Mouse (Mus musculus) cerebral cortex, adult 2 months (tissue): ENCODE data around the gene Rnd1.

Experiments
- WGBS: fragments of 180-500 bp; shearing (Covaris S2); methylation state at CpG from one replicate; pipeline ENCODE4 v1.1.7; 2018; 5-methylcytosine and 5-hydroxymethylcytosine counted together

The Rnd1 gene

DNA sequence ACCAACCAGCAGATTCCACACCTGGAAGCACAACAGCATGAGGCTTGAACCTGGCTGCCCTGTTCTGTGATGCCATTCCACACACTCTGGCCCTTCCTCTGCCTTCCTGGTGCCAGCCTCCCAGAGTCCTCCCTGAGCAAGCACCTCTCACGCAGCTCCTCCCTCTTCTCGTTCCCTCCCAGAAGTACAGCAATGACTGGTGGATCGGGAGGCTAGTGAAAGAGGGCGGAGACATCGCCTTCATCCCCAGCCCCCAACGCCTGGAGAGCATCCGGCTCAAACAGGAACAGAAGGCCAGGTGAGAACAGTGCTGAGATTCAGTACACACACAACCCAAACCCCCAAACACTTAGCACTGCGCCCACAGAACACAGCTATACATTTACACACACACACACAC lies 37.1 kb downstream of the Rnd1 start:
- WGBS: 45% methylated on average over 8 of the region's 8 CpGs

DNA sequence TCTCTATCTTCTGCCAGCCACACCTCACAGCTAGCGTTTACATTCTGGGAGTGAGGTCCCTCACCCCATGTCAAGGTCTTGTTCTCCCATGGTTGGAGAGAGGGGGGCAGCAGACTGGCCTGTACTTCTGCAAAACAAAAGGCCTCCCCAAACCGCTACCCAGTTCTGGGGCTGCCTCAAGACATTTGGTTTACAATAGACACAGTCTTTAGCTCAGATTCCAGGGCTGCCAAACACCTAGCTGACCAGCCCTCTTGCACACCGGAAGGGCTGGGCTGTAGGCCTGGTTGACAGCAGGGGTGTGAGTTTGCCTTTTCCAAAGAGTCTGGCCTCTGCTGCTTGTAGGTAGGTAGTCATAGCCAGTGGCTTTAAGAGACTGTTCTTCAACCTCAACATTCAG lies 40.1 kb downstream of the Rnd1 start:
- WGBS: 58% methylated on average over 3 of the region's 3 CpGs

- 34% methylated on average over 5 of the region's 5 CpGs for WGBS
Measured at GRCm38 (mm10) chr15:98636517-98636916, 40.7 kb downstream of the Rnd1 start.

DNA sequence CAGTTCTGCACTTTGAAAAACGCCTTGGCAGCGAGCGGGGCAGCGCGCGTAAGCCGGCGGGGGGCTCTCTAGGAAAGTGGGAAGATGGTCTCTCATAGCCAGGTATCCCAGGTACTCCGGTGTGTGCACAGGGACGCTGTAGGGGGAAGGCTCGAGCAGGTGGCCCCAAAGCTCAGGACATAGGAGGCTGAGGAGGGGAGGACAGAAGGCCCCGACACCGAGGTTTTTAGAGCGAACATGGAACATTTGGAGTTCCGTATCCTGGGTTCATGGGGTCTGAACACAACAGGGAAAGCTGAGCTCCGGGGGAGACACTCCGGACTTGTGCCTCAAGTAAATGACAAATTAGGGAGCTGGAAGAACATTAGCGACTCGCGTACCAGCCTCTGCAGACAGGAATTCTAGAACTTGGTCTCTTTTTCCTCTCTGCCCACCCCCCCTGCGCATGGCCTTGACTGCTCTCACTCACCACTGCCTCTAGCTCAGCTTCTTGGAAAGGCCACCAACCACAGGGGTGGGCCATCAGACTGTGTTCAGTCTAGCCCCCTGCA lies 41.9 kb downstream of the Rnd1 start:
- 5% methylated on average over 21 of the region's 21 CpGs for WGBS

GRCm38 (mm10) chr15:98634541-98635081 lies 42.6 kb downstream of the Rnd1 start:
- 2% methylated on average over 61 of the region's 65 CpGs for WGBS

DNA sequence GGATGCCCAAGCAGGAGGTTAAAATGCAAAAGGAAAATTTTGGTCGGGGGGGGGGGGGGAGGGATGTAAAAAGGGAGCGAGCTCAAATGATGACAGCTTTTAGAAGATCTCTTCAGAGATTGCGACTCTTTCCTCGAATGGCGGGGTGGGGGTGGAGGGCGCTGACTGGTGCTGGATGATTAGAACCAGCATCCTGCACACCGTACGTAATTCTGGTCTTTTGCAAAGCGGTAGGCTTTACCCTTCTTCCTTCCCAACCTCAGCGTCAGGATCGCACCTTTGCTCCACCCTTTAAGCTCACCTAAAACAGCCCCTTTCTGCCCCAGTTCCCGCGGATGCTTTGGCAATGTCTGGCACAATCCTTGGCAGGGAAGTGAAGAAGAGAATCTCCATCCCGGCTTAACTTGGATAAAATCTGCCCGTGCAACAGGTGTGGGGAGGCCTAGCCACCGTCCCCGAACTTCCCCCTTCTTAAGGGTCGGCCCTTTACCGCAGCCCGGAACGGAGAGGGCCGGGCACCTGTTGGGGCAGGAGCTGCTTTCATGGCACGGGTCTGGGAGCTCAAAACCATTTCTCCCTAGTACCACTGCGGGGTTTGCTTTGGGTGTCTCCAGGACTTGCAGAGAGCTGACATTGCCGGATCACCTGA lies 43.3 kb downstream of the Rnd1 start:
- 3% methylated on average over 25 of the region's 25 CpGs for WGBS

- WGBS: 4% methylated on average over 4 of the region's 4 CpGs
Measured at GRCm38 (mm10) chr15:98632921-98633320, 44.3 kb downstream of the Rnd1 start.

- WGBS: under 1% methylated on average over 25 of the region's 25 CpGs
Measured at GRCm38 (mm10) chr15:98632107-98632744, 45.0 kb downstream of the Rnd1 start.

DNA sequence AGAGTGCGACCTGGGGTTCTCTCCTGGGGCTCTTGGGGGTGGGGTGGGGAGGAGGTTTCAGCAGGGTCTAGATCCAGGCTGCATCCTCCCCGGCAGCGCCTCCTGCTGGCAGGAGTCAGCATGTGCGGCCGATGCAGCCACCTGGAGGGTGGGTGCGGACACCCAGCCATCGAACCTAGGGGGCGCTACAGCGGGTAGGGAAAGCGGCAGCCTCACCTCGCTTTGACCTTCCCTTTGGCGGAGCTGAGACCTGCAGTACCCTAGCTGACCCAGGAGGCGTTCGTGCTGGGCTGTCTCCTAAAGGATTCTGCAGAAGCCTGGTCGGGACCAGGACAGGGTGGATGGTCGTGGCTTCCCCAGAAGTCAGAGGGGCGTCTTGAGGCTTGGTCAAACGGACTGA lies 45.8 kb downstream of the Rnd1 start:
- WGBS: 1% methylated on average over 18 of the region's 18 CpGs

DNA sequence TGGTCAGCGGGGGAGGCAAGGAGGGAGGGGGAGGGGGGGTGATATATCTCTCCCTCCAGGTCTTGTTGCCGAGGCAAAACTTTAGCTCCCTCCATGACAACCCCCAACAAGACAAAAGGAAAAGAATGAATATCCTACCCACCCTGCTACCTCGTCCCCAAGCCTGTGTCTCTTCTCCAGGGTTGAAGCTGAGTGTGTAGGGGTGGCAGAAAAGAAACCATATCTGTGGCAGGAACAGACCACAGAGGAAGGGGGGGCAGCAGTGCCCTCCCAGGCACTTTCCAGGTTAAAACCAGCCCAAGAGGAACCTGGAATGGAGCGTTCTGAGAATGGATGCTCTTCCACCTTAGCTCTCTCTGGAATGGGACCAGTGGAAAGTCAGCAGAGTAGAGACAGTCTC lies 46.7 kb downstream of the Rnd1 start, which contains the start of gene Cacnb3:
Cacnb3 (plus strand) TSS at position 301 of the 400 bp plus-strand sequence.
- 62% methylated on average over 4 of the region's 4 CpGs for WGBS

DNA sequence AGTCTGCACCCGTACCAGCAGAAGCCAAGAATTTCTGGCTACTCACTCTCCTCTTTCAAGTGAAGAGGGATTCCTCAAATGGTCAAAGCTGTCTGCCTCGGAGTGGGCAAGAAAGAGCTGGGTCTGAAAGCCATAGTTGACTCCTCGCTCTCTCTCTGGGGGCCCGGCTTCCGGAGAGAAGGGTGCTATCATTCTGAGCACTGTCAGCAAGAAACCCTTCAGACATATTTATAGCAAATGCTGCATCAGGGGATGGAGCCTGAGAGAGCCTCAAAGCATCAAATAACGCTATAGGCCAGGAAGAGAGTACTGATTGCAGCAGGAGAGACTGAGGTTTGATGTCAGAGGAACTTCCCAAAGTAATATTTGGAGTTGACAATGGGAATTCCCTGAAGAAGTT lies 47.8 kb downstream of the Rnd1 start:
- WGBS: 49% methylated on average over 6 of the region's 6 CpGs

DNA sequence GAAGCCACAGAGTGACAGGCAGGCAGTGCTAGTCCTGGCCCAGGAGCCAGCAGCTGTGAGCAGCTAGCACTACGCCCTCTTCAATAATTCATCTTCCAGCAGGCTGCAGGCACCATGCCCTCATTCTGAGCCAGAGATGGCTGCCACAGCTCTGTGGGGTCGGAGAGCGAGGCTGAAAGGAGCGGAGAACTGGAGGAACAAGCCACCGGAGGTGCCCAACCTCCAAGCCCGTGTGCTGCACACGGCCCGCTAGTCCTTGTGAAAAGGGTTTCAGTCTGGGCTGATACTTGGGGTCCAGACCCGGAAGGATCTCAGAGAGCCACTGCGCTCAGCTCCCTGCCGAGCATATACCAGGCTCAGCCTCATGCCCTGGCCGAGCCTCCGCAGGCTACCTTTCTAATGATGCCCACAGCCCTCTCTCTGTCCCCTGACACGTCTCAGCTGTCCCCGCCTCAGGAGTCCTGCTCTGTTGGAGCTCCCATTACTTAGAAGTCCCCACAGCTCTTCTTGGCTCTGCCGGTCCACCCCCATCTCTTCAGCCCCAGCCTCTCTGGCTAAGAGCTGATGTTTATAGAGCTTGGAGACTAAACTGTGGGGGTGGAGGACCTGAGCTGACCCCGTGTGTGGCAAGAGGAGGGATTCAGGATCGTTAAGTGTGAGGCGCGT lies 48.5 kb downstream of the Rnd1 start:
- WGBS: 14% methylated on average over 20 of the region's 20 CpGs

DNA sequence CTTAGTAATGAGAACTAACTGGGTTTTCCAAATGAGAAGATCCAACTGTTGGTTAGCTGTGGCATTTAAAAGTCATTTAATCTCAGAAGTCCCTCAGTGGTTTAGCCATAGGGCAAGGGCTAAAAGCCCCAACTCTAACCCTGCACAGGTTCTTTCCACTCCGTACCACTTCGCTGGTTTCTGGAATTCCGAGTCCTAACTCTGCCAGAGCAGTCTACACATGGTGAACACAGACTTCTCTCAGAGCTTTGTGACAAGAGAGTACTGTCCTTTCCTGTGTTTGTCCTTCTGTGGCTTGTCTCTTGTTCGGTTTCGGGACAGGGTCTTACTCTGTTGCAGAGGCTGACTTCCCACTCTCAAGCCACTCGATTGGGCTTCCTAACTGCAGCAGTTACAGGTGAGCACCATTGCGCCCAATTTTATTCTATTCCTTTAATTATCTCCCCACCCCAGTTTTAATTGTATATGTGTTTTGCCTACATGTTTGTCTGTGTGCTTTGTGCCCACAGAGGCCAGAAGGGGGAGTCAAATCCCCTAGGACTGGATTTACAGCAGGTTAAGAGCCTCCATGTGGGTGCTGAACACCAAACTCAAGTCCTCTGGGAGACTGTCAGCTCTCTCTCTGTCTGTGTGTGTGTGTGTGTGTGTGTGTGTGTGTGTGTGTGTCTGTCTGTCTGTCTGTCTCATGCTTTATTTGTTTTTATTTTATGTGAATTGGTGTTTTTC lies 50.6 kb downstream of the Rnd1 start:
- WGBS: 76% methylated on average over 7 of the region's 7 CpGs

DNA sequence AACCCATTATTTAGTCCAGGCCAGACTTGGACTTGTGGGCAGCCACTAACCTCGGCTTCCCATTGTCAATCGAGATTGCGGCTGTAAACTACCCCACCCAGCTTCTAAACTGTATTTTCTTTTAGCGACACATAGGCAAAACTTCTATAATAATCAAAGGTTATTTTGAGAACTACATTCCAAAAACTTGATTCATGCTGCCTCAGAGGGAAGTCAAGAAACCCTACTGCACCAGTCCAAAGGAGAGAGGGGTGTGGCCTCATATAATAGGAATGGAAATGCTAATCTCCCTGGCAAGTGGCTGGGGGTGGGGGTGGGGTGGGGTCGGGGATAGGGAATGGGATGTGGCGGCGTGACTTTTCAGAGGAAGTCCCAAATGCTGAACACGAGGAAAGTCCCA lies 51.2 kb downstream of the Rnd1 start:
- WGBS: 31% methylated on average over 8 of the region's 8 CpGs

DNA sequence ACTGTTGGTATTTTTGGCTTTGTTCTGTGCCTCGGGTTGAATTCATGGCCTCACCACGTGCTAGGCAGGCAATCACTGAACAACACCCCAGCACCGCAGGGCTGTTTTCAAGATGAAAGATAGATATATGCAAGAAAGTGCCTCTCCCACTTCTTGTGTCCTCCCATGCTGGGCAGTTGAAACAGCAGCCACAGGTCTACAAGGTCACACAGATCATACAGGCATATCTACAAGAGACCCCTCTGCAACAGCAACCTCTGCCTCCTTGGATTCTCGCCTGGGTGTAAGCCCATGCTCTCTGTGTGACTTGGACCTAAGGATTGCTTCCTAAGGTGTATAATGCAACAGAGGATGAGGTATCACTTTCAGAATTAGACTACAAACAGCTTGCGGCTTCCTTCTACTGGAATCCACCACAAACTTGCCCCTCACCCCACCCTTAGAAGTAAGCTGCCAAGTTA lies 53.9 kb downstream of the Rnd1 start:
- WGBS: 51% methylated on average over 5 of the region's 5 CpGs

DNA sequence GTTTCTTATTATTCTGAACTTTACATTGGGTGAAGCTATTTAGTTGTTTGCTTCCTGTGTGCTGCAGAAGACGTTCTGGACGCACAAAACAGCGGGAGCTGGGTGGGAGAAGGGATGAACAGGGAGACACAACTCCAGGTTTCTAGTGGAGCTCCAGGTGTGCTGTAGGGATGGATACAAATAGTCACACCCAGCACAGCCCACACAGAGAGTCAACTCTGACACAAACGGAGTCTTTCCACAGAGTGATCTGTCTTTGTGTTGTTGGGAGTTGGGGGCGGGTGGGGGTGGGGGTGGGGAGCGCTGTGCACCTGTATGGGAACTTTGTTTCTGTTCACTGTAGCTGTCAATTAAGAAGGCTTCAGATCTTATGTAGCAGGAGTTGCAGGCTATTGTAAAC lies 54.5 kb downstream of the Rnd1 start:
- WGBS: 24% methylated on average over 6 of the region's 6 CpGs

- WGBS: 13% methylated on average over 7 of the region's 7 CpGs
Measured at GRCm38 (mm10) chr15:98622199-98622598, 55.1 kb downstream of the Rnd1 start.

DNA sequence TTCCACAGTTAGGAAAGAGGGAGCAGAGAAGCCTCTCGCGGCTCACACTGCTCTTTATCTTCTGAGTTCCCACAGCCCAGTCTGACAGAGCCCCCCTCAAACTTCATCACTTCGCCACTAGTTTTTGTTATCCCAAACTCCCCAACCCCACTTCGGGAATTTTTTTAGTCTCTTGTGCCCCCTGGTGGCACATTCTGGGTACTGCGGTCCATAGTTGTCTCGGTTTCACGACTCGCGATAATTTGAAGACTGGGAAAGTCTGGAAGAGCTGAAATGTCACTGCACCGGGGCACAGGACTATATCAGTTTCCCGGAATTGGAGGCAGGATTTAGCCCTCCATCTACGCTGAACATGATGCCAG lies 60.1 kb downstream of the Rnd1 start:
- under 1% methylated on average over 12 of the region's 12 CpGs for WGBS

GRCm38 (mm10) chr15:98616362-98617175 lies 60.7 kb downstream of the Rnd1 start:
- WGBS: 43% methylated on average over 20 of the region's 20 CpGs

DNA sequence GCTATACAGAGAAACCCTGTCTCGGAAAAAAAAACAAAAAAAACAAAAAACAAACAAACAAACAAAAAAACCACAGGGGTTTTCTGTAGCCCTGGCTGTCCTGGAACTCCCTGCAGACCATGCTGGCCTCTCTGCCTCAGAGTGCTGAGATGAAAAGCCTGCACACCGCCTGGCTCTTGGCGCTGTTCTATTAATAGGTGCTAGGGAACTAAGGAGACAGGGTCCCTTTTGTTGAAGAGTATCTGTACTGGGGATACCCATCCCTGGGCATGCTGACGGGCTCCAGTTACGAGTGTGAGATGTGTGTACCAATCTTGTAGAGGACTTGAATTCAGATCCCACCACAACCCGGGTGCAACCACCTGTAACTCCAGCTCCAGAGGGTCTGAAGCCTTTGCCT lies 61.5 kb downstream of the Rnd1 start:
- 68% methylated on average over 6 of the region's 6 CpGs for WGBS

- WGBS: 68% methylated on average over 6 of the region's 6 CpGs
Measured at GRCm38 (mm10) chr15:98614971-98615370, 62.3 kb downstream of the Rnd1 start.
